Mouse (Mus musculus): ENCODE measurements around the gene Shprh. TPM values are rescaled to one million over a fixed set of nuclear protein-coding genes. Genes with fewer than 3 reads are reported as not detected.
"Not testable (repeated sequence)": the region's sequence is repeated elsewhere in the genome, so short reads cannot be mapped to it uniquely, and the experiment has no call there.

Gene Shprh
- polyA plus RNA-seq, 1 experiment from 2014 or later, result 9.4 TPM

- Histone ChIP-seq H3K4me1 (replicated peaks) (peaks cover 5% of the 10 kb centered on the region; the same call in 1 of the 2 replicates), H3K9me3 (replicated peaks) (no peaks in the 10 kb centered on the region), H3K4me3 (no peak overlapping the region), H3K4me2 (no peak overlapping the region), H3K9ac (no peak overlapping the region), H3K27me3 (no peaks in the 10 kb centered on the region), H3K27ac (no peak overlapping the region), H3K36me3 (no peaks in the 10 kb centered on the region)
- 78% methylated on average over 3 of the region's 3 CpGs for WGBS
- ATAC-seq (replicated peaks; ENCODE audit: insufficient number of reproducible peaks, insufficient read depth, low FRiP score, low read depth), result no peak
Measured at GRCm38 (mm10) chr10:11248210-11248609, 99.0 kb downstream of the Shprh start.

GRCm38 (mm10) chr10:11250247-11250997 lies 101.2 kb downstream of the Shprh start:
- H3K4me2 ChIP-seq, result no peak overlapping the region
- no peak overlapping the region for H3K27ac ChIP-seq
- H3K9me3 ChIP-seq (replicated peaks), result no peaks in the 10 kb centered on the region
- H3K4me3 ChIP-seq, result no peak overlapping the region
- H3K9ac ChIP-seq, result no peak overlapping the region
- no peaks in the 10 kb centered on the region for H3K27me3 ChIP-seq
- H3K36me3 ChIP-seq, result no peaks in the 10 kb centered on the region
- 63% methylated on average over 2 of the region's 2 CpGs for WGBS
- H3K4me1 ChIP-seq (replicated peaks), result no peaks in the 10 kb centered on the region
- ATAC-seq (replicated peaks; ENCODE audit: insufficient number of reproducible peaks, insufficient read depth, low FRiP score, low read depth), result no peak

- H3K36me3 ChIP-seq; H3K4me3 ChIP-seq; ATAC-seq (replicated peaks; ENCODE audit: insufficient number of reproducible peaks, insufficient read depth, low FRiP score, low read depth); H3K27ac ChIP-seq; H3K4me2 ChIP-seq; H3K9me3 ChIP-seq (replicated peaks); H3K9ac ChIP-seq; H3K4me1 ChIP-seq (replicated peaks); H3K27me3 ChIP-seq: not testable (repeated sequence)
- 75% methylated on average over 4 of the region's 4 CpGs for WGBS
Measured at GRCm38 (mm10) chr10:11253581-11253980, 104.4 kb downstream of the Shprh start.

GRCm38 (mm10) chr10:11260119-11260518 lies 110.9 kb downstream of the Shprh start:
- no peak overlapping the region for H3K4me3 ChIP-seq
- no peaks in the 10 kb centered on the region for H3K27me3 ChIP-seq
- H3K4me1 ChIP-seq (replicated peaks), result no peaks in the 10 kb centered on the region
- H3K9ac ChIP-seq, result no peak overlapping the region
- H3K9me3 ChIP-seq (replicated peaks), result no peaks in the 10 kb centered on the region
- no peak for ATAC-seq (replicated peaks; ENCODE audit: insufficient number of reproducible peaks, insufficient read depth, low FRiP score, low read depth)
- no peak overlapping the region for H3K27ac ChIP-seq
- H3K4me2 ChIP-seq, result no peak overlapping the region
- no peaks in the 10 kb centered on the region for H3K36me3 ChIP-seq

- not testable (repeated sequence) for H3K9ac ChIP-seq; H3K27me3 ChIP-seq; H3K27ac ChIP-seq; ATAC-seq (replicated peaks; ENCODE audit: insufficient number of reproducible peaks, insufficient read depth, low FRiP score, low read depth); H3K4me3 ChIP-seq; H3K9me3 ChIP-seq (replicated peaks); H3K4me1 ChIP-seq (replicated peaks); H3K4me2 ChIP-seq; H3K36me3 ChIP-seq
- WGBS, result 75% methylated on average over 2 of the region's 2 CpGs
Measured at GRCm38 (mm10) chr10:11262292-11262691, 113.1 kb downstream of the Shprh start.

- 82% methylated on average over 2 of the region's 2 CpGs for WGBS
Measured at GRCm38 (mm10) chr10:11263795-11264194, 114.6 kb downstream of the Shprh start.

More at GRCm38 (mm10) chr10:11263795-11264194, 114.6 kb downstream of the Shprh start:
- ATAC-seq (replicated peaks; ENCODE audit: insufficient number of reproducible peaks, insufficient read depth, low FRiP score, low read depth); H3K4me2 ChIP-seq; H3K9me3 ChIP-seq (replicated peaks); H3K9ac ChIP-seq; H3K27ac ChIP-seq; H3K27me3 ChIP-seq; H3K36me3 ChIP-seq; H3K4me1 ChIP-seq (replicated peaks); H3K4me3 ChIP-seq: not testable (repeated sequence)

Other genes starting within 250 kb of the Shprh start
- gene Grm1, start 67.1 kb upstream of the Shprh start, polyA plus RNA-seq (2015; fragmentation: Nextera tagmentation; extraction: Ambion mirVana), result 0.08 TPM in 2 replicates
- 31.1 and 32.1 TPM in 2 replicates for gene Fbxo30, start 131.9 kb downstream of the Shprh start, polyA plus RNA-seq (2015; fragmentation: Nextera tagmentation; extraction: Ambion mirVana)
- 0.38 and 0.50 TPM in 2 replicates for gene Epm2a, start 194.0 kb downstream of the Shprh start, polyA plus RNA-seq (2015; fragmentation: Nextera tagmentation; extraction: Ambion mirVana)

All from heart, embryonic 15.5 days (tissue).